Mouse (Mus musculus) bone marrow, adult 2 months (tissue): ENCODE measurements around the gene Fkbp2. TPM values are rescaled to one million over a fixed set of nuclear protein-coding genes. Genes with fewer than 3 reads are reported as not detected.

Experiments used
- H3K27ac ChIP-seq: fragments of 200-500 bp; 2 replicates; pipeline ENCODE4 v1.5.1; 2012; ENCODE audit warnings: low read depth, mild to moderate bottlenecking, control low read depth, inconsistent platforms, low read length; ENCODE audit not compliant: control insufficient read depth, poor library complexity, insufficient read depth
- H3K4me1 ChIP-seq: fragments of 200-500 bp; 2 replicates; pipeline ENCODE4 v1.6.1; 2011; ENCODE audit warnings: low read length; ENCODE audit not compliant: control insufficient read depth, insufficient read depth
- H3K4me3 ChIP-seq: fragments of 200-500 bp; replicated peaks from 2 replicates; pipeline ENCODE3; 2011; ENCODE audit warnings: mild to moderate bottlenecking, low read depth, low read length, control low read depth; ENCODE audit not compliant: control insufficient read depth
- CTCF ChIP-seq: fragments of 200-500 bp; IDR thresholded peaks from 2 replicates; pipeline ENCODE4 v1.5.1; 2011; ENCODE audit warnings: low read length, control low read depth; ENCODE audit not compliant: control insufficient read depth, insufficient read depth
- POLR2A ChIP-seq: fragments of 200-500 bp; IDR thresholded peaks from 2 replicates; pipeline ENCODE4 v1.6.1; 2011; ENCODE audit warnings: low read depth, mild to moderate bottlenecking, control low read depth, low read length, borderline replicate concordance; ENCODE audit not compliant: control insufficient read depth
- WGBS: fragments of 180-500 bp; shearing (Covaris S2); methylation state at CpG from one replicate; pipeline ENCODE4 v1.1.7; 2018; 5-methylcytosine and 5-hydroxymethylcytosine counted together
- polyA plus RNA-seq: library from polyadenylated mRNA; stranded (reverse); fragments of >200 nt; gene quantifications from 2 replicates; pipeline ENCODE4 v1.2.4, GENCODE M21; 2011; ENCODE audit warnings: low replicate concordance; ENCODE audit not compliant: missing spikeins, insufficient read depth, insufficient read length

Gene Fkbp2
- polyA plus RNA-seq, 1 experiment: 40.9 TPM

DNA sequence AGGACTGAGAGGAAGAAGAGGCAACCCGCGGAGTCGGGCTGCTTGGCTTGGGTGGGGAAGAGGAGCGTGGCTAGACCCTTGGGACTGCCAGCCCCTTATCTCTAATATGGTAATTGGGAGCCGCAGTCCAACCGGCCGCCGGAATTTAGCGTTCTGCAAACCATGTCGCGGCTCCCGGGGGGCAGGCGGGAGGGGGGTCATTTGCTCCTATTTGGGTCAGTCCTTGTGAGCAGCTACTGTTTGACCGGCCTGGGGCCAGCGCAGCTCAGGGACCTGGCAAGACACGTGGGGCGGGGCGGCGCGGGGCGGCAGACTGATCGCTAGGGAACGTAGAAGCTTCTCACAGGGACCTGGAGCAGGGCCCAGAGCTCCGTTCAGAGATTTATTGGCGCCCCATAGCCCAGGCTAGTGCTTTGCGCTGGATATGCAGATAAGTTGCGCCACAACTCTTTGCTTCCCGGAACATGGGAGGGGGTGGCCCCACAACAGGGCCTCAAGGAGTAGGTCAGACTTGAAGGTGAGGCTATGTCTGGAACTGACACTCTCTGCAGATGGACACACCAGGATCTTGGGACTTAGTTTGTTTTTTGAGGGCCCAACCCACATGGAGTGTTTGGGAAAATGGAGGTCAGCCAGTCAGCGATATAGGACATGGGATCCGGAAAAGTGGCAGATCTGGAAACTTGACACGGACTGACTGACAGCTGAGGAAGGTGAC is 28.1 kb downstream of the Fkbp2 start:
- Histone ChIP-seq H3K4me3 (peak overlapping the region; percentile 84), H3K4me1 (peaks cover 2% of the 10 kb centered on the region; the same call in 1 of the 2 replicates), H3K27ac (peak overlapping the region; percentile 85)
- 3% methylated on average over 31 of the region's 31 CpGs for WGBS
- no peak for TF ChIP-seq CTCF
- TF ChIP-seq POLR2A: 0 out of 2 replicates have a peak, but pooled peaks have one; percentile 7

DNA sequence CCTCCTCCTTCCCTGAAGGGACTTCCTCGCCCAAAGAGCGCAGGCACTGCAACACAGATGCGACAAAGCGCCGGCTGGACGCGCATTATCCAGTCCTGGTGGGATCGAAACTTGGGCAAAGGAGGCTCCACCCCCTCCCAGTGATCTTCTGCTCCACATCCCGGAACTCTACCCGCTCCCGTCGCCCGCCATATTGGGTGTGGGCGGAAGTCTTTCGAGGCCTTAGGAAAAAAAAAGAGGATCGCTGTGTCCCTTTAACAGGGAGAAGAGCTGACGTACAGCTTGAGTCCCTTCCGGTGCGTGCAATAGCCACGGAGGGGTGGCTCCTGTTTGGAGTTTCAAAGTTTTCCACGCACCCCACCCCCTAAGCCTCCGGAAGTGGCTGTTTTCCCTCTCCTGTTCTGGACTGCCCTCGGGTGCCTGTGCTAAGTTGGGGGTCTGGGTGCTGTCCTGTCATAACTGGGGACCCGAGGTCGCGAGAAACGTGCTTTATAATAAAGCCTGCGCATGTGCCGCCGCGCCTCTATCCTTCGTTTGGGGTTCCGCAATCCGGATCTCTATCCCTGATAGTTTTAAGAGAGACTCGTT is 28.8 kb downstream of the Fkbp2 start:
- TF ChIP-seq CTCF (peak; percentile 4; the same call in 1 of the 2 replicates), POLR2A (peak; percentile 78; the same call in 1 of the 2 replicates)
- Histone ChIP-seq H3K4me1 (peaks cover 2% of the 10 kb centered on the region; the same call in 1 of the 2 replicates), H3K27ac (peak overlapping the region; percentile 85), H3K4me3 (peak overlapping the region; percentile 84)
- under 1% methylated on average over 35 of the region's 35 CpGs for WGBS

DNA sequence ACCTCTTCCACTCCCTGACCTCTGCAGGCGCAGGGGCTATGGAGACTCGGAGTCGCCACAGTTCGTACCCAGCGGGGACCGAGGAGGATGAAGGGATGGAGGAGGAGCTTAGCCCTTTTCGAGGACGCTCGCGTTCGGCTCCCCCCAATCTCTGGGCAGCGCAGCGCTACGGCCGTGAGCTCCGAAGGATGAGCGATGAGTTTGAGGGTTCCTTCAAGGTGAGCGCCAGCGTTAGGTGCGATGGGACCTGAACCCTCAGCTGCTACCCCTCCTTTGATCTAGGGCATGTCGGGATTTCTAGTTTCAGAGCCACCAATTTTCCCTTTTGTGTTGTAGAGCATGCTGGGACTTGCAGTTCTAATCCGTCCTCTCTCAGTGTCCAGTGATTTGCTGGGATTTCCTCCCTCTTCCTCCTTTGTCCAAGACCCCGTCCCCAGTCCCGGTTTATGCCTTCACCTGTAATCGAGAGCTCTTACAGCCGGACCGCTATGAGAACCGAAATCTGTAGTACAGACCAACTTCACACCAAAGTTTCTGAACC is 29.6 kb downstream of the Fkbp2 start:
- H3K4me1 ChIP-seq: peaks cover 2% of the 10 kb centered on the region; the same call in 1 of the 2 replicates
- WGBS: under 1% methylated on average over 28 of the region's 28 CpGs
- no peak for TF ChIP-seq CTCF
- TF ChIP-seq POLR2A: 0 out of 2 replicates have a peak, but pooled peaks have one; percentile 46

DNA sequence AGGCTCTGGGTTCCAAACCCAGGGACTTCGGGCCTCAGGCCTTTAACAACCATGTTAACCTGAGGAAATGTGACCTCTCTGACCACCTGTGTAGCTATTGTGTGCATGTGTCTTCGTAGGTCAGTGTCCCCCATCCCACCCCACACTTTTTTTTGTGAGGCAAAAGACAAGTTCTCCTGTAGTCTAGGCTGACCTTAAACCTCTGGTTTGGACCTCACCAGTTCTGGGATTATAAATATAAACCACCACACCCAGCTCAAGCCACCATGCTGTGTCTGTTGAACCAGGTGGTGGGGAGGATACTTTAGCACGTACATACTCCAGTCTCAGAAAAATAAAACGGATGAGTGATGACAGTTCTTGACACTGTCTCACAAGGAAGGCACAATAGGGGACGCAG is 30.4 kb downstream of the Fkbp2 start:
- TF ChIP-seq CTCF: no peak
- TF ChIP-seq POLR2A: no peak
- H3K4me3 ChIP-seq: no peak overlapping the region
- H3K27ac ChIP-seq: no peak overlapping the region
- 81% methylated on average over 5 of the region's 5 CpGs for WGBS
- H3K4me1 ChIP-seq: peaks cover 2% of the 10 kb centered on the region; the same call in 1 of the 2 replicates

More for the DNA sequence above, 29.6 kb downstream of the Fkbp2 start:
- peak overlapping the region; percentile 84 for H3K4me3 ChIP-seq
- peak overlapping the region; percentile 85 for H3K27ac ChIP-seq

DNA sequence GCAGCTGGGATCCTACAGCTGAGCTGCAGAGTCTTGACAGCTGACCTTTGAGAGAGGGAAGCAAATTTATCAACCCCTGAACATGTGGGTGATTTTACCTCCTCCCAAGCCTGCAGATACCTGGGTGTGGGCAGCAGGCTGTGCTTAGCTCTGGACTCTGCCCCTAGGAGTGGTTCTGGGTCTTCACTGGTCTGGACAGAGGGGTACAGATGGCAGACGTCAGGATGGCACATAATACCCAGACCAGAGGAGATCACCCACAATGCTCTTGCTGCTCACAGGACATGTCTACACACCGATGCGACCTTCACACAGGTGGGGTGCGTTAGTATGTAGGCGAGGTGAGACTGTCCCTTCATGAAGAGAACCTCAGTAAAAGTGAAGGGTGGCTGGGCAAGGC is 30.8 kb downstream of the Fkbp2 start:
- 90% methylated on average over 5 of the region's 5 CpGs for whole genome bisulfite sequencing
- TF ChIP-seq POLR2A: no peak
- no peak overlapping the region for H3K27ac ChIP-seq
- H3K4me3 ChIP-seq: no peak overlapping the region
- peaks cover 2% of the 10 kb centered on the region; the same call in 1 of the 2 replicates for H3K4me1 ChIP-seq

DNA sequence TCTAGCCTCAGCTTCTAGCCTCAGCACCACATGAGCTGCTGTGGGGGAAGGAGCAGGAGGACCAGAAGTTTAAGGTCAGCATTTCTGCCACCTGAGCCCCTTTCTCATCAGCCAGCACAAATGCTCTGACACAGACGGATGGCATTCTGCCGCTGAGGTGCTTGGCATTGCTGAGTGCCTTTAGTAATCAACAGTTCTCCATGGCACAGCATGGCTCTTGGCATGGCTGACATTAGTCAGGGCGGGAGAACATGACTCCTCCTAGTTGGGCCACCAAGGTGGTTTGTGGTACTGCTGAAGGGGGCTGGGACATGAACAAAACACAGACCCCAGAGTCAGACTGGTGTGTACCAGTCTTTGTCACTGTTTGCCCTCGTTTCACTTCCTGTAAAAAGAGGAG is 32.1 kb downstream of the Fkbp2 start:
- no peak overlapping the region for H3K4me3 ChIP-seq
- 73% methylated on average over 4 of the region's 4 CpGs for WGBS
- no peak overlapping the region for H3K27ac ChIP-seq
- TF ChIP-seq CTCF (no peak), POLR2A (no peak)
- peaks cover 2% of the 10 kb centered on the region; the same call in 1 of the 2 replicates for H3K4me1 ChIP-seq

DNA sequence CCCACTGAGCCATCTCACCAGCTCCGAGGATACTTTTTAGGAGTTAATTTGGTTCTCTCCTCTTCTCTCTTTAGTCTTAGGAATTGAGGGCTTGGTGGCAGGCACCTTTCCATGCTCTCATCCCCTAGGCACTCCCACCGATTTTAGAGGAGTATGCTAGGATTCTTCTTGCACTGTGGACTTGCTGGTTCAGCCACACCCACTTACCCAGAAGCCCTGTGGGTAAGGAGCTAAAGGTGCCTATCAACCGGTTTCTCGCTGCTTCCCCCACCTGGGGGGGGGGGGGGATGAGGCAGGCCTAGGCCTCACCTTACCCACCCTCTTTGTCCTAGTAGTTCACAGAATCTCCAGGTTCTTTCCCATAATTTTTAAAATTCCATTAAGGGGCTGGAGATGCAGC is 32.6 kb downstream of the Fkbp2 start:
- 71% methylated on average over 4 of the region's 4 CpGs for WGBS
- Histone ChIP-seq H3K4me1 (peaks cover 1% of the 10 kb centered on the region; the same call in 1 of the 2 replicates), H3K27ac (no peak overlapping the region), H3K4me3 (no peak overlapping the region)
- no peak for TF ChIP-seq CTCF

DNA sequence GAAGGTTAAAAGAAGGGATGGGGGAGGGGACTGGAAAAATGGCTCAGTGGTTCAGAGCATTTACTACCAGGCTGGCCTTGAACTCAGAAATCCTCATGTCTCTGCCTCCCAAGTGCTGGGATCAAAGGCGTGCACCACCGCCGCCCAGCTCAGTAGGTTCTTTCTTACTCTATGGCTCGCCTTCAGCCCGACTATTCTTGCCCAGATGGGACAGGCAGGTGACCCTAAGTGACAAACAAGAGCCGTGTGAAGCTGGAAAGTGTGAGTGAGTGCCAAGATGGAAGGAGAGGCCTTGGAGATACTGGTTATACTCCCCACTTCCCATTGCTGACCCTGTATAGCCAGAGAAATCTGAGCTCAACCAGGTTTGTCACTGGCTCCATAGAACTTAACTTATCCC is 36.6 kb downstream of the Fkbp2 start:
- no peak overlapping the region for H3K4me3 ChIP-seq
- 95% methylated on average over 6 of the region's 6 CpGs for WGBS
- peaks cover 1% of the 10 kb centered on the region; the same call in 1 of the 2 replicates for H3K4me1 ChIP-seq

More for the DNA sequence above, 36.6 kb downstream of the Fkbp2 start:
- TF ChIP-seq POLR2A (no peak), CTCF (no peak)
- H3K27ac ChIP-seq: no peak overlapping the region
